Mouse (Mus musculus): Measurements from ENCODE around the gene Baz1a. TPM values are rescaled to one million over a fixed set of nuclear protein-coding genes. Genes with fewer than 3 reads are reported as not detected.
"Not testable (repeated sequence)": the region's sequence is repeated elsewhere in the genome, so short reads cannot be mapped to it uniquely, and the experiment has no call there.

The Baz1a gene
- polyA plus RNA-seq, 1 experiment from 2014 or later: 19.1 TPM

DNA sequence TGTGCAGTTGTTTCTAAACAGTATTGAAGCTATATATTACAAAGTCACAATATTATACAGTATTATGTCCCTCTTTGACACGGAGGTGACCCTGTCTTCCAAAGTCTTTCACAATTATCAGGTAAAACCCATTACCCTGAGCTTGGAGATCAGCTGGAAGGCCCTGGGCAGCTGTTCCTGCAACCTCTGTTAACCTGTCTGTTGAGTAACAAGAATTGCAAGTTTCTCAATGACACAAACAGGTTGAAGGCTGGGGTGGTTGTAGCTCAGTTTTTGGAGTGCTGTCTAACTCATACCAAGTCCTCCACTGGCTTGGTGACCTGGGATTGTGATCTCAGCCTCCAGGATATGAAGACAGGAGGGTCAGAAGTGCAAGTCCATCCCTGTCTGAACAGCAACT, 1.1 kb downstream of the Baz1a start:
- 80% methylated on average over 1 of the region's 1 CpGs for WGBS
- H3K36me3 ChIP-seq (ENCODE audit: insufficient read depth, low read length): no peaks in the 10 kb centered on the region
- H3K27ac ChIP-seq (ENCODE audit: low read length): no peak overlapping the region
- H3K4me2 ChIP-seq (replicated peaks; ENCODE audit: low read depth, low read length): no peak overlapping the region
- H3K9me3 ChIP-seq (ENCODE audit: low read length): no peaks in the 10 kb centered on the region
- H3K4me1 ChIP-seq (ENCODE audit: insufficient read depth, low read length): 0 out of 2 replicates have a peak, but pooled peaks cover 4% of the 10 kb centered on the region
- no peak overlapping the region for H3K4me3 ChIP-seq (ENCODE audit: low read length)
- H3K9ac ChIP-seq (replicated peaks; ENCODE audit: low read length): no peak overlapping the region
- H3K27me3 ChIP-seq (ENCODE audit: insufficient read depth, low read length): no peaks in the 10 kb centered on the region
- ATAC-seq (ENCODE audit: low FRiP score, low TSS enrichment): no peak

- ATAC-seq (ENCODE audit: low FRiP score, low TSS enrichment): no peak
- 0 out of 2 replicates have a peak, but pooled peaks cover 3% of the 10 kb centered on the region for H3K4me1 ChIP-seq (ENCODE audit: insufficient read depth, low read length)
- no peaks in the 10 kb centered on the region for H3K36me3 ChIP-seq (ENCODE audit: insufficient read depth, low read length)
- peak overlapping the region; percentile 40 for H3K4me2 ChIP-seq (replicated peaks; ENCODE audit: low read depth, low read length)
- 46% methylated on average over 14 of the region's 14 CpGs for WGBS
- H3K4me3 ChIP-seq (ENCODE audit: low read length): 0 out of 2 replicates have a peak overlapping the region, but pooled peaks have one; percentile 8
- H3K9me3 ChIP-seq (ENCODE audit: low read length): peaks cover 5% of the 10 kb centered on the region; the same call in 1 of the 2 replicates
- no peaks in the 10 kb centered on the region for H3K27me3 ChIP-seq (ENCODE audit: insufficient read depth, low read length)
- no peak overlapping the region for H3K9ac ChIP-seq (replicated peaks; ENCODE audit: low read length)
- no peak overlapping the region for H3K27ac ChIP-seq (ENCODE audit: low read length)
Measured at GRCm38 (mm10) chr12:55007361-55008008, 6.7 kb downstream of the Baz1a start.

DNA sequence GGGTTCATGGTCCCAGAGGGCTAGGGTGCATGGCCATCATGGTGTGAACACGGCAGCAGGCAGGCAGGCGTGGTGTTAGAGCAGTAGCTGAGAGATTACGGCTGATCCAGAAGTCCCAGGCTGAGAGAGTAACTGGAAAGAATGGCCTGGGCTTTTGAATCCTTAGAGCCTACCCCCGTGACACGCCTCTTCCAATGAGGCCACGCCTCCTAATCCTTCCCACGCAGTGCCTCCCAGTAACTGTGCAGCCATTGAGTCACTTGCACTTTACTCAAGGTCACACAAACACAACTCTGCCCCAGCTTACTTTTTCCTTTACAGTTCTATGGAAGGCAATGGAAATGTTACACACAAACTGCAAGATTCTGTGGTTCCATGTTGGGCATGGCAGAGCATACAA, 8.1 kb downstream of the Baz1a start:
- ATAC-seq (ENCODE audit: low FRiP score, low TSS enrichment): no peak
- no peak overlapping the region for H3K4me2 ChIP-seq (replicated peaks; ENCODE audit: low read depth, low read length)
- peaks cover 5% of the 10 kb centered on the region; the same call in 1 of the 2 replicates for H3K9me3 ChIP-seq (ENCODE audit: low read length)
- no peak overlapping the region for H3K9ac ChIP-seq (replicated peaks; ENCODE audit: low read length)
- H3K27me3 ChIP-seq (ENCODE audit: insufficient read depth, low read length): no peaks in the 10 kb centered on the region
- no peak overlapping the region for H3K4me3 ChIP-seq (ENCODE audit: low read length)
- no peaks in the 10 kb centered on the region for H3K36me3 ChIP-seq (ENCODE audit: insufficient read depth, low read length)
- H3K27ac ChIP-seq (ENCODE audit: low read length): no peak overlapping the region
- 89% methylated on average over 7 of the region's 7 CpGs for WGBS
- 0 out of 2 replicates have a peak, but pooled peaks cover 3% of the 10 kb centered on the region for H3K4me1 ChIP-seq (ENCODE audit: insufficient read depth, low read length)

GRCm38 (mm10) chr12:55004396-55004795, 9.8 kb downstream of the Baz1a start:
- Histone ChIP-seq H3K9me3 (ENCODE audit: low read length) (peaks cover 5% of the 10 kb centered on the region; the same call in 1 of the 2 replicates), H3K27me3 (ENCODE audit: insufficient read depth, low read length) (no peaks in the 10 kb centered on the region), H3K4me3 (ENCODE audit: low read length) (no peak overlapping the region), H3K4me1 (ENCODE audit: insufficient read depth, low read length) (0 out of 2 replicates have a peak, but pooled peaks cover 3% of the 10 kb centered on the region), H3K4me2 (replicated peaks; ENCODE audit: low read depth, low read length) (no peak overlapping the region), H3K27ac (ENCODE audit: low read length) (no peak overlapping the region), H3K36me3 (ENCODE audit: insufficient read depth, low read length) (no peaks in the 10 kb centered on the region), H3K9ac (replicated peaks; ENCODE audit: low read length) (no peak overlapping the region)
- WGBS: 87% methylated on average over 3 of the region's 3 CpGs
- ATAC-seq (ENCODE audit: low FRiP score, low TSS enrichment): no peak

DNA sequence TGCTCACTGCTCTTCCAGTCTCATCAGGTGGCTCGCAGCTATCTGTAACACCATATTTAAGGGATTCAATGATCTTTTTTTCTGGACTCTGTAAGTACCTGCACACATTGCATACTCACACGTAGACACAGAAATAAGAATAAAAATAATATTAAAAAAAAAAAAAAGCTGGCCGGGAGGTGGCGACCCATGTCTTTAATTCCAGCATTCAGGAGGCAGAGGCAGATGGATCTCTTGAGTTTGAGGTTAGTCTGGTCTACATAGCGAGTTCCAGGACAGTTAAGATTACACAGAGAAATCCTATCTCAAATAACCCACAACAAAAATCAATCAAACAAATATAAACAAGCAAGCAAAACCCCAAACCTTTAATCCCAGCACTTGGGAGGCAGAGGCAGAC, 10.3 kb downstream of the Baz1a start:
- Histone ChIP-seq H3K9me3 (ENCODE audit: low read length) (peaks cover 5% of the 10 kb centered on the region; the same call in 1 of the 2 replicates), H3K4me1 (ENCODE audit: insufficient read depth, low read length) (0 out of 2 replicates have a peak, but pooled peaks cover 3% of the 10 kb centered on the region), H3K4me3 (ENCODE audit: low read length) (no peak overlapping the region), H3K27me3 (ENCODE audit: insufficient read depth, low read length) (no peaks in the 10 kb centered on the region), H3K9ac (replicated peaks; ENCODE audit: low read length) (no peak overlapping the region), H3K36me3 (ENCODE audit: insufficient read depth, low read length) (no peaks in the 10 kb centered on the region), H3K4me2 (replicated peaks; ENCODE audit: low read depth, low read length) (no peak overlapping the region), H3K27ac (ENCODE audit: low read length) (no peak overlapping the region)
- 88% methylated on average over 5 of the region's 5 CpGs for WGBS
- no peak for ATAC-seq (ENCODE audit: low FRiP score, low TSS enrichment)

- not testable (repeated sequence) for H3K27me3 ChIP-seq (ENCODE audit: insufficient read depth, low read length); H3K4me1 ChIP-seq (ENCODE audit: insufficient read depth, low read length); H3K9ac ChIP-seq (replicated peaks; ENCODE audit: low read length); H3K4me3 ChIP-seq (ENCODE audit: low read length); H3K4me2 ChIP-seq (replicated peaks; ENCODE audit: low read depth, low read length); H3K9me3 ChIP-seq (ENCODE audit: low read length); ATAC-seq (ENCODE audit: low FRiP score, low TSS enrichment); H3K27ac ChIP-seq (ENCODE audit: low read length); H3K36me3 ChIP-seq (ENCODE audit: insufficient read depth, low read length)
- WGBS: 91% methylated on average over 7 of the region's 7 CpGs
Measured at GRCm38 (mm10) chr12:55002532-55002931, 11.6 kb downstream of the Baz1a start.

DNA sequence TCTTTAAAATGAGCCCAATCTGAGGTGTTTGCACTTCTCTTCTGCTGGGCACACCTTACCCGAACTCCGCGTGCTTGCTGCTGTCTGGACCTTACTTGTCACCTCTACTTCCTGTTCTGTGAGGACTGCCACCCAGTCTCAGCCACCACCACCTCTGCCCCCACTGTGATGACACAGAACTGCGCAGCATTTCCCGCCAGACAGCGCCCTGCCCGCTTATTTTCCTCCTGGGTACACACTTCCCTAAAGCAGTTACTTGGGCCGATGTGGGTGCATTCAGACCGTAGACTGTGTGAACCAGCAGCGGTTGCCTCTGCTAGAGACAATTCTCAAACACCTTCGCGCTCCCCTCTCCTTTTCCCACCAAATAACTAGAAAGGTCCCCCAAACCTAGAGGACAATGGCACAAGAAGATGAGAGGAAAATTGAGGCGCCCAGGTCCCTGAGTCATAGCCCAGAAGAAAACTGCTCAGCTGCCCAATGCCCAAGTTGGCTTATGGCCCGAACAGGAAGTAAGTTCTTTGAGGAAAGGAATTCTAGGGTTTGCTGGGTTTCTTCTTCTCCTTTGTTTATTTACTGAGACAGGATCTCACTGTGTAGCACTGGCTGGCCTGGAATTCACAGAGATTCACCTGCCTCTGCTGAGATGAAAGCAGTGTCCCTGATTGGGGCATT, 15.0 kb downstream of the Baz1a start:
- H3K9me3 ChIP-seq (ENCODE audit: low read length): no peaks in the 10 kb centered on the region
- H3K36me3 ChIP-seq (ENCODE audit: insufficient read depth, low read length): no peaks in the 10 kb centered on the region
- 75% methylated on average over 14 of the region's 14 CpGs for WGBS
- H3K27ac ChIP-seq (ENCODE audit: low read length): no peak overlapping the region
- H3K4me2 ChIP-seq (replicated peaks; ENCODE audit: low read depth, low read length): no peak overlapping the region
- H3K4me3 ChIP-seq (ENCODE audit: low read length): no peak overlapping the region
- H3K27me3 ChIP-seq (ENCODE audit: insufficient read depth, low read length): no peaks in the 10 kb centered on the region
- H3K9ac ChIP-seq (replicated peaks; ENCODE audit: low read length): no peak overlapping the region
- no peaks in the 10 kb centered on the region for H3K4me1 ChIP-seq (ENCODE audit: insufficient read depth, low read length)
- no peak for ATAC-seq (ENCODE audit: low FRiP score, low TSS enrichment)

DNA sequence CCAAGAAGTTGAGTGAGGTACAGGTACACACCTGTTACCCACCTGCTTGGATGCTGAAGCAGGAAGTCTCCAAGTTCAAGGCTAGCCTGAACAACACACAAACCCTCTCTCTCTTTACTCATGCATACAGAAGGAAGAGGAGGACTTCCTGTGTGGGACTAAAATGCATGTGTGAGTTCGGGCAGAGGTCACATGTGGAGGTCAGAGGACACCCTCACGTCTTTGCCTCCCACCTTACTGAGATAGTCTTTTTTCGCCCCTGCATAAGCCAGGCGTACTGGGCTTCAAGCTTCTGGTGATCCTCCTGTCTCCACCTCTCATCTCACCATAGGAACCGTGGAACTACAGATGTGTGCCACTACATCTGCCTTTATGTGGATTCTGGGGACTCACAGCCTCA, 15.7 kb downstream of the Baz1a start:
- Histone ChIP-seq H3K9me3 (ENCODE audit: low read length) (no peaks in the 10 kb centered on the region), H3K4me1 (ENCODE audit: insufficient read depth, low read length) (no peaks in the 10 kb centered on the region), H3K4me3 (ENCODE audit: low read length) (no peak overlapping the region), H3K4me2 (replicated peaks; ENCODE audit: low read depth, low read length) (no peak overlapping the region), H3K27ac (ENCODE audit: low read length) (no peak overlapping the region), H3K9ac (replicated peaks; ENCODE audit: low read length) (no peak overlapping the region), H3K27me3 (ENCODE audit: insufficient read depth, low read length) (no peaks in the 10 kb centered on the region), H3K36me3 (ENCODE audit: insufficient read depth, low read length) (no peaks in the 10 kb centered on the region)
- ATAC-seq (ENCODE audit: low FRiP score, low TSS enrichment): no peak
- 58% methylated on average over 5 of the region's 5 CpGs for WGBS

DNA sequence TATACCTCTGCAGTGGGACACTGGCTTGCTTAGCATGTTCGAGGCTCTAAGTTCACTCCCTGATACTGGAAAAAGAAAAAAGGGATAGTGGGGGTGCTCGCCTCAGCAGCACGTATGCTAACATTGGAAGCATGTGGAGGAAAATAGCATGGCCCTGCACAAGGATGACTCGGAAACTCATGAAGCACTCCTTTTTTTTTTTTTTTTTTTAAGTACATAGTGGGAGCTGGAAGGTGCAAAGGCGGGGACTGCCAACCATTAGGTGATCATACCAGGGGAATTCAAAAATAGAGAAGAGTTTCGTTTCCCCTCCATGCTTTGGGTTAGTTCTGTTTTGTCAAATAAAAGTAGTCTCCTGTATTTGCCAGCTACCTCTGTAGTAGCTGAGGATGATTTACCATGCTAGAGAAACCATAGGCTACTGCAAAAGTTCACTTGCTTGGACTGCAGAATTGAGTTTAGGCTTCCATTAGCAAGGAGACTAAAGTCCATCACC, 17.1 kb downstream of the Baz1a start:
- no peak overlapping the region for H3K4me2 ChIP-seq (replicated peaks; ENCODE audit: low read depth, low read length)
- no peak overlapping the region for H3K27ac ChIP-seq (ENCODE audit: low read length)
- no peak overlapping the region for H3K9ac ChIP-seq (replicated peaks; ENCODE audit: low read length)
- H3K9me3 ChIP-seq (ENCODE audit: low read length): no peaks in the 10 kb centered on the region
- ATAC-seq (ENCODE audit: low FRiP score, low TSS enrichment): no peak
- H3K4me3 ChIP-seq (ENCODE audit: low read length): no peak overlapping the region
- WGBS: 86% methylated on average over 6 of the region's 6 CpGs
- H3K27me3 ChIP-seq (ENCODE audit: insufficient read depth, low read length): no peaks in the 10 kb centered on the region
- H3K4me1 ChIP-seq (ENCODE audit: insufficient read depth, low read length): no peaks in the 10 kb centered on the region
- no peaks in the 10 kb centered on the region for H3K36me3 ChIP-seq (ENCODE audit: insufficient read depth, low read length)

GRCm38 (mm10) chr12:54995965-54996364, 18.2 kb downstream of the Baz1a start:
- no peaks in the 10 kb centered on the region for H3K4me1 ChIP-seq (ENCODE audit: insufficient read depth, low read length)
- H3K27ac ChIP-seq (ENCODE audit: low read length): no peak overlapping the region
- H3K36me3 ChIP-seq (ENCODE audit: insufficient read depth, low read length): no peaks in the 10 kb centered on the region
- no peak for ATAC-seq (ENCODE audit: low FRiP score, low TSS enrichment)
- H3K27me3 ChIP-seq (ENCODE audit: insufficient read depth, low read length): no peaks in the 10 kb centered on the region
- no peak overlapping the region for H3K4me3 ChIP-seq (ENCODE audit: low read length)
- 67% methylated on average over 3 of the region's 3 CpGs for WGBS
- H3K9ac ChIP-seq (replicated peaks; ENCODE audit: low read length): no peak overlapping the region
- H3K4me2 ChIP-seq (replicated peaks; ENCODE audit: low read depth, low read length): no peak overlapping the region
- H3K9me3 ChIP-seq (ENCODE audit: low read length): no peaks in the 10 kb centered on the region
